Mouse (Mus musculus): ENCODE data around the gene Tstd2. TPM values are rescaled to one million over a fixed set of nuclear protein-coding genes. Genes with fewer than 3 reads are reported as not detected.

Tstd2 gene
- polyA plus RNA-seq, 1 experiment, result 14.6 TPM

GRCm38 (mm10) chr4:46072631-46073030 lies 65.9 kb downstream of the Tstd2 start:
- no peaks in the 10 kb centered on the region for H3K27me3 ChIP-seq (replicated peaks; ENCODE audit: control insufficient read depth, insufficient read depth, low read length)
- TF ChIP-seq CTCF (conservative IDR thresholded peaks at IDR 0.05; ENCODE audit: insufficient read depth, insufficient read length, low read depth, low read length) (no peak), POLR2A (IDR thresholded peaks at IDR 0.05; ENCODE audit: low read depth, low read length) (no peak)
- no peaks in the 10 kb centered on the region for H3K4me1 ChIP-seq (ENCODE audit: control insufficient read depth, insufficient read depth, low read length)
- H3K4me3 ChIP-seq (ENCODE audit: insufficient read depth, low read depth, low read length), result no peak overlapping the region
- WGBS, result 90% methylated on average over 6 of the region's 6 CpGs
- H3K27ac ChIP-seq (ENCODE audit: insufficient read depth, low read depth, low read length), result no peak overlapping the region
- H3K36me3 ChIP-seq (ENCODE audit: control insufficient read depth, insufficient read depth, low read length), result no peaks in the 10 kb centered on the region
- no peak for DNase-seq

GRCm38 (mm10) chr4:46069851-46070482 lies 68.5 kb downstream of the Tstd2 start:
- Histone ChIP-seq H3K27me3 (replicated peaks; ENCODE audit: control insufficient read depth, insufficient read depth, low read length) (no peaks in the 10 kb centered on the region), H3K36me3 (ENCODE audit: control insufficient read depth, insufficient read depth, low read length) (no peaks in the 10 kb centered on the region), H3K4me3 (ENCODE audit: insufficient read depth, low read depth, low read length) (no peak overlapping the region), H3K27ac (ENCODE audit: insufficient read depth, low read depth, low read length) (no peak overlapping the region), H3K4me1 (ENCODE audit: control insufficient read depth, insufficient read depth, low read length) (no peaks in the 10 kb centered on the region)
- DNase-seq, result no peak
- TF ChIP-seq POLR2A (IDR thresholded peaks at IDR 0.05; ENCODE audit: low read depth, low read length) (no peak), CTCF (conservative IDR thresholded peaks at IDR 0.05; ENCODE audit: insufficient read depth, insufficient read length, low read depth, low read length) (no peak)
- whole genome bisulfite sequencing, result 43% methylated on average over 6 of the region's 6 CpGs

GRCm38 (mm10) chr4:46068573-46068972 lies 69.9 kb downstream of the Tstd2 start:
- TF ChIP-seq CTCF (conservative IDR thresholded peaks at IDR 0.05; ENCODE audit: insufficient read depth, insufficient read length, low read depth, low read length) (no peak), POLR2A (IDR thresholded peaks at IDR 0.05; ENCODE audit: low read depth, low read length) (no peak)
- H3K27me3 ChIP-seq (replicated peaks; ENCODE audit: control insufficient read depth, insufficient read depth, low read length), result no peaks in the 10 kb centered on the region
- no peaks in the 10 kb centered on the region for H3K4me1 ChIP-seq (ENCODE audit: control insufficient read depth, insufficient read depth, low read length)
- no peak for DNase-seq
- 77% methylated on average over 1 of the region's 1 CpGs for WGBS
- no peak overlapping the region for H3K27ac ChIP-seq (ENCODE audit: insufficient read depth, low read depth, low read length)
- H3K36me3 ChIP-seq (ENCODE audit: control insufficient read depth, insufficient read depth, low read length), result no peaks in the 10 kb centered on the region
- no peak overlapping the region for H3K4me3 ChIP-seq (ENCODE audit: insufficient read depth, low read depth, low read length)

- no peaks in the 10 kb centered on the region for H3K27me3 ChIP-seq (replicated peaks; ENCODE audit: control insufficient read depth, insufficient read depth, low read length)
- DNase-seq, result no peak
- WGBS, result 67% methylated on average over 3 of the region's 3 CpGs
- no peaks in the 10 kb centered on the region for H3K36me3 ChIP-seq (ENCODE audit: control insufficient read depth, insufficient read depth, low read length)
- no peak for TF ChIP-seq POLR2A (IDR thresholded peaks at IDR 0.05; ENCODE audit: low read depth, low read length)
- no peak overlapping the region for H3K4me3 ChIP-seq (ENCODE audit: insufficient read depth, low read depth, low read length)
- H3K27ac ChIP-seq (ENCODE audit: insufficient read depth, low read depth, low read length), result no peak overlapping the region
- no peaks in the 10 kb centered on the region for H3K4me1 ChIP-seq (ENCODE audit: control insufficient read depth, insufficient read depth, low read length)
Measured at GRCm38 (mm10) chr4:46068060-46068459, 70.4 kb downstream of the Tstd2 start.

- TF ChIP-seq POLR2A (IDR thresholded peaks at IDR 0.05; ENCODE audit: low read depth, low read length), result no peak
- TF ChIP-seq CTCF (conservative IDR thresholded peaks at IDR 0.05; ENCODE audit: insufficient read depth, insufficient read length, low read depth, low read length), result no peak
- no peak overlapping the region for H3K4me3 ChIP-seq (ENCODE audit: insufficient read depth, low read depth, low read length)
- no peak overlapping the region for H3K27ac ChIP-seq (ENCODE audit: insufficient read depth, low read depth, low read length)
- H3K27me3 ChIP-seq (replicated peaks; ENCODE audit: control insufficient read depth, insufficient read depth, low read length), result no peaks in the 10 kb centered on the region
- WGBS, result 36% methylated on average over 8 of the region's 8 CpGs
- no peaks in the 10 kb centered on the region for H3K36me3 ChIP-seq (ENCODE audit: control insufficient read depth, insufficient read depth, low read length)
- peak; percentile 8 for DNase-seq
- no peaks in the 10 kb centered on the region for H3K4me1 ChIP-seq (ENCODE audit: control insufficient read depth, insufficient read depth, low read length)
Measured at GRCm38 (mm10) chr4:46065695-46066340, 72.7 kb downstream of the Tstd2 start.

DNA sequence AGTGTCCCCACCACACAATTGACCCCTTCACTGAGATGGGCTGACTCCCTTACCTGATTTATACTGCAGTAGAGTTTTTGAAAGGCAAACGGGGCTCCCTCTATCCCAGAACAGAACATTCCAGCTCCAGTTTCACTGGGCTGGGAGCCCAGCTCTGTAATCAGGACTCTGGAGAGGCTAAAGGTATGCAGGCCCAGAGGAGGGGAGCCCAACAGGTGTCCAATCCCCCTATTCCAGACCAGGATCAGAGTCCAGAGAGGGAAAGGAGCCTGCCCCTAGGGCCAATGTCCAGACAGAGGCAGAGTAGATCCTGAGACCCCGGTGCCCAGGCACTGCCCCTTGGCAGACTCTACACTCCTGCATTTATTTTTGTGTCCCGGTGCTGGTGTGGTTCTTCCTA lies 73.5 kb downstream of the Tstd2 start:
- no peak overlapping the region for H3K27ac ChIP-seq (ENCODE audit: insufficient read depth, low read depth, low read length)
- no peaks in the 10 kb centered on the region for H3K4me1 ChIP-seq (ENCODE audit: control insufficient read depth, insufficient read depth, low read length)
- WGBS, result 33% methylated on average over 3 of the region's 3 CpGs
- no peak overlapping the region for H3K4me3 ChIP-seq (ENCODE audit: insufficient read depth, low read depth, low read length)
- no peak for TF ChIP-seq CTCF (conservative IDR thresholded peaks at IDR 0.05; ENCODE audit: insufficient read depth, insufficient read length, low read depth, low read length)
- no peaks in the 10 kb centered on the region for H3K36me3 ChIP-seq (ENCODE audit: control insufficient read depth, insufficient read depth, low read length)
- DNase-seq, result peak; percentile 4
- H3K27me3 ChIP-seq (replicated peaks; ENCODE audit: control insufficient read depth, insufficient read depth, low read length), result no peaks in the 10 kb centered on the region

Other genes starting within 250 kb of the Tstd2 start
- gene Ccdc180, start 248.4 kb downstream of the Tstd2 start, polyA plus RNA-seq (2012; rRNA removed), result 0.17 and 0.34 TPM in 2 replicates
- 13.2 and 19.1 TPM in 2 replicates for gene Tdrd7, start 173.4 kb downstream of the Tstd2 start, polyA plus RNA-seq (2012; rRNA removed)
- gene Tmod1, start 99.8 kb downstream of the Tstd2 start, polyA plus RNA-seq (2012; rRNA removed), result 0.80 and 2.3 TPM in 2 replicates
- gene Ncbp1, start 81 bp downstream of the Tstd2 start, polyA plus RNA-seq (2012; rRNA removed), result 17.6 and 18.8 TPM in 2 replicates
- 16.0 and 26.5 TPM in 2 replicates for gene Xpa, start 57.6 kb upstream of the Tstd2 start, polyA plus RNA-seq (2012; rRNA removed)
- not detected in 2 replicates for gene Foxe1, start 204.9 kb upstream of the Tstd2 start, polyA plus RNA-seq (2012; rRNA removed)